Mouse (Mus musculus): ENCODE measurements at regions not wholly inside any gene's neighbourhood (a gene's known extent, or its start where the extent isn't known, plus 50 kb on each side); places are given as distances from the start of the nearest gene placed in this dataset.

DNA sequence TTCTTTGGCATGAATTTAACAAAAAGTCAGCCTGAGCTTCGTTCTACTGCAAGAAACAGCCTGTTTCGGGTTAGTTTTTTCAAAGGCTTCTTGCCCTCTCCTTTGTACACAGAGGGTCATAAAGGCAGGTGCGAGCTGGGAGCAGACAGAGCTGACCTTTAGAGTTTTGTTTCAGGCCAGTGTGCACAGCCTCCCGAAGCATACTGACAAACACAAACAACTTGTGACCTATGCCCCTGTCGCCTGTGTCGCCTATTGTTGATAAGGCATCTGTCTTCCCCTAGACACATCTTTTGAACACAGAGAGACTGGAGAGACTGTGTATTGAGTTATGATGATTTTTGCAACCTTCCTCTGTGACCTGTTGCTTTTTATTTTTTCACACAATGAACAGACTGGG lies 216.2 kb downstream of the Foxa2 start:
- TF ChIP-seq CTCF (IDR thresholded peaks at IDR 0.05; ENCODE audit: extremely low read depth, insufficient read depth, low read length) (no peak), POLR2A (IDR thresholded peaks at IDR 0.05; ENCODE audit: extremely low read depth, insufficient read depth, low read length) (no peak)
- no peaks in the 10 kb centered on the region for H3K4me1 ChIP-seq (ENCODE audit: control insufficient read depth, insufficient read depth, low read length)
- no peak overlapping the region for H3K4me3 ChIP-seq (ENCODE audit: insufficient read depth, low read length)
- H3K27ac ChIP-seq (ENCODE audit: insufficient read depth, low read length): no peak overlapping the region

DNA sequence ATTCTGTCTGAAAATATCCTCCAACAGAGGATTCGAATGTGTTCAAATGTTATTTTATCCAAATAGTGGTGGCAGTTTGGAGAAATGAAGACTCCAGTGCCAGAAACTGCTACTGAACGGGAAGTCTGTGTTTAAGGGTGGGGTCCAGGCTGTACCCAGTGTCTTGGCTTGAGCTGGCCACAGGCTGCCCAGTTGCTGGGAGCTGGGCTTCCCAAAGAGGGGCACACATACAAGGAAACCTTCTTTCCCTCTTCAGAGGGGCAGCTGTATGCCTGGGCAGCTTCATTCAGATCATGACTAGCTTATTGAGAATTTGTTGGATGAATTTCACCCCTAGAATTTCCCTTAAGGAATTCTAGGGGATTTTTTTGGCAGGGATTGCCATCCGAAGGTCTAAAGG lies 229.8 kb downstream of the Foxa2 start:
- H3K4me3 ChIP-seq (ENCODE audit: insufficient read depth, low read length): no peak overlapping the region
- H3K27ac ChIP-seq (ENCODE audit: insufficient read depth, low read length): no peak overlapping the region
- TF ChIP-seq POLR2A (IDR thresholded peaks at IDR 0.05; ENCODE audit: extremely low read depth, insufficient read depth, low read length) (no peak), CTCF (IDR thresholded peaks at IDR 0.05; ENCODE audit: extremely low read depth, insufficient read depth, low read length) (no peak)
- H3K4me1 ChIP-seq (ENCODE audit: control insufficient read depth, insufficient read depth, low read length): no peaks in the 10 kb centered on the region

DNA sequence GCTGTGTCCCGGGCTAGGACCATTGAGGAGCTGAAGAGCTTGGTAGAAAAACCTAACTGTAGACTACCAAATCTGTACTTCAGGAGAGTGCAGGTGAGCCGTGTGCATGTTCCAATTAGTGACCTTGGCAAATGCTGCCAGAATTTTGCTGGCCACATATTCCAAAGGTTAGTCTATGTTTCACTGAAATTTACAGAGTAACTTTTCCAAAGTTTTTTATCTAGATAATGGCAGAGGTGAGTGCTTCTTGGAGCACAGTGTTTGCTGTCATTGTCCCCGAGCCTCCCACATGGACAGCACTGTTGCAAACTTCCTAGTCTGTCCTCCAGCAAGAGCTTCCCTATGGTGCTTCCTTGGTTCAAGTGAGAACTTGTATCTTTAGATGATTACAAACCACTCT lies 232.5 kb downstream of the Foxa2 start:
- TF ChIP-seq CTCF (IDR thresholded peaks at IDR 0.05; ENCODE audit: extremely low read depth, insufficient read depth, low read length) (no peak), POLR2A (IDR thresholded peaks at IDR 0.05; ENCODE audit: extremely low read depth, insufficient read depth, low read length) (no peak)
- no peak overlapping the region for H3K27ac ChIP-seq (ENCODE audit: insufficient read depth, low read length)

DNA sequence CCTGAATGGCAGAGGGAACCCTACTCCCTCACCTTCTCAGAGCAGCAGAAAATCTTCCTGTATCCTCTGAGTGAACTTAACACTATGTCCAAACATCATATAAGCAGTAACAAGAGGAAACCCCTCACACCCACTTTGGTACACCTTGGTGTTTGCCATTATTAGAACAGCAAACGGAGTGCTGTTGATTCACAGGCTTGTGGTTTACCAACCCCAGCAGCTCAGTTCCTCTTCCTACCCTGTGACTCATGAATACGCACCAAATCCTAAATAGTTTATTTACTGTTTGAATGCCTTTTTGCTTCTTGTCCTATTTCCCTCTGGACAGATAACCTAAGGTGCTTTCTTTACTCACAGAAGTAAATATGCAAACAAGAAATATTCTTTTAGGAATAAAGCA lies 233.3 kb downstream of the Foxa2 start:
- H3K4me3 ChIP-seq (ENCODE audit: insufficient read depth, low read length): no peak overlapping the region
- no peak overlapping the region for H3K27ac ChIP-seq (ENCODE audit: insufficient read depth, low read length)
- H3K4me1 ChIP-seq (ENCODE audit: control insufficient read depth, insufficient read depth, low read length): no peaks in the 10 kb centered on the region
- TF ChIP-seq CTCF (IDR thresholded peaks at IDR 0.05; ENCODE audit: extremely low read depth, insufficient read depth, low read length) (no peak), POLR2A (IDR thresholded peaks at IDR 0.05; ENCODE audit: extremely low read depth, insufficient read depth, low read length) (no peak)

More for the DNA sequence above, 232.5 kb downstream of the Foxa2 start:
- H3K4me3 ChIP-seq (ENCODE audit: insufficient read depth, low read length): no peak overlapping the region
- H3K4me1 ChIP-seq (ENCODE audit: control insufficient read depth, insufficient read depth, low read length): no peaks in the 10 kb centered on the region

DNA sequence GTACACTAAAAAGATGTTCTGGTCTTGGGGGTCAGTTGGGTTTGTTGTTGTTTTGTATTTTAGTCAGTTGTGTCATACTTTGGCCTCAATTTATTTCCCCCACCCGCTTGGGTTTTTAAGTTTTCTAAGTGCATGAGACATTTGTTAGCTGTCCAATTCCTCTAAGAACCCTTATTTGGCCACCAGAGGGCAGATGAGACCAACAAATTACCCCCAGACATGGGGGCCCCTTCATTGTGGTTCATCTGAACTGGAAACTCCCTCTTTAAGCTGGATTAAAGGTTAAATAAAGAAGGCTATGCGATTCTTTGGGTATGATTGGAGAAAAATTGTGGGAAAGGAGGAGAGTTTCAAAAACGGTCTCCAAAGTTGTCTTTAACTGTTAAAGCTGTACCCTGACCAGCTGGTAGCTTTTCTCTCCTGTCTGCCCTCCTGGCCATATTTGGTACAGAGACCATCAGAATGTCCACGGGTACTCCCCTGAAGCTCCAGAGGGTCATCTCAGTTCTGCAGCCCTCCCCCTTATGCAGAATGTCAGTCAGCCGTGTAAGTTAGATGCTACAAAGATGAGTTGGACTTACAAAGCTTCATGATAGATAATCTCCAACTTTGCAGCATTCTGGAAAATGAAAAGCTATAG lies 238.6 kb downstream of the Foxa2 start:
- Histone ChIP-seq H3K27ac (ENCODE audit: insufficient read depth, low read length) (no peak overlapping the region), H3K4me3 (ENCODE audit: insufficient read depth, low read length) (no peak overlapping the region), H3K4me1 (ENCODE audit: control insufficient read depth, insufficient read depth, low read length) (no peaks in the 10 kb centered on the region)
- TF ChIP-seq CTCF (IDR thresholded peaks at IDR 0.05; ENCODE audit: extremely low read depth, insufficient read depth, low read length) (peak; percentile 59), POLR2A (IDR thresholded peaks at IDR 0.05; ENCODE audit: extremely low read depth, insufficient read depth, low read length) (no peak)

DNA sequence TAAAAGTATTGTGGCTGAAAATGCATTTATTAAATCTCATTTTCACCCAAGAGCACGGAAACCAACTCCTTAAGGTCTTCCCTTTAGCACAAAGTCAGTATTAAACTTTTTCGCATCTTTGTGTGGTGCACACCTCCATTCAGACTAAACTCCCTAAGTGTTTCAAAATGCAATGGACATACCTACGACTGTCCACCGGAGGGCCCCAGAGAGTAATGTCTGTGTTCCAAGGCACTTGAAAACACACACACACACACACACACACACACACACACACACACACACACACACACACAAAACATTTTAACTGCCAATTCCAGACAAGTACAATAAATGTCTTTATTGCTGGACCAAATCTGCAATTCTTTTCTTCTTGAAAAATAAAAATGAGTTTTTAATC lies 243.7 kb downstream of the Foxa2 start:
- Histone ChIP-seq H3K27ac (ENCODE audit: insufficient read depth, low read length) (no peak overlapping the region), H3K4me3 (ENCODE audit: insufficient read depth, low read length) (no peak overlapping the region), H3K4me1 (ENCODE audit: control insufficient read depth, insufficient read depth, low read length) (no peaks in the 10 kb centered on the region)
- no peak for TF ChIP-seq POLR2A (IDR thresholded peaks at IDR 0.05; ENCODE audit: extremely low read depth, insufficient read depth, low read length)
- TF ChIP-seq CTCF (IDR thresholded peaks at IDR 0.05; ENCODE audit: extremely low read depth, insufficient read depth, low read length): 0 out of 2 replicates have a peak, but pooled peaks have one; percentile 19

DNA sequence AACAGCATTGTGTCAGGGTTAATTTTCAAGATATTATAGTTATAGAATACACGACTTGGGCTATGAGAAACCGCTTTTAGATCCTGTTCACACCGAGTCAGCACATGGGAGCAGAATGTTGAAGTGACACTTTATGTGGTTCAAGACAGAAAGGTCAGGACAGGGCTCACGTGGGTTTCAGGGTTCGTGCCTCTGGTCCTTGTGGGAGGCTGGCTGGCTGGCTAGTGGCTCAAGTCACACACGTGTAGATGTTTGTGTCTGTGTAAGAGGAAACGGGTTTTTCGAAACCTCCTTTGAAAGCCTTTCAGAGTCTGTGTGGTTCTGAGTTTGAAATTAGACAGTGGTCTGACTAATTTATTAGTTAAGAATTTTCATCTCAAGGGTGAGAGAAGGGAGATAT lies 255.3 kb downstream of the Foxa2 start:
- H3K27ac ChIP-seq (ENCODE audit: insufficient read depth, low read length): no peak overlapping the region
- no peak overlapping the region for H3K4me3 ChIP-seq (ENCODE audit: insufficient read depth, low read length)
- no peaks in the 10 kb centered on the region for H3K4me1 ChIP-seq (ENCODE audit: control insufficient read depth, insufficient read depth, low read length)
- no peak for TF ChIP-seq POLR2A (IDR thresholded peaks at IDR 0.05; ENCODE audit: extremely low read depth, insufficient read depth, low read length)
- no peak for TF ChIP-seq CTCF (IDR thresholded peaks at IDR 0.05; ENCODE audit: extremely low read depth, insufficient read depth, low read length)

DNA sequence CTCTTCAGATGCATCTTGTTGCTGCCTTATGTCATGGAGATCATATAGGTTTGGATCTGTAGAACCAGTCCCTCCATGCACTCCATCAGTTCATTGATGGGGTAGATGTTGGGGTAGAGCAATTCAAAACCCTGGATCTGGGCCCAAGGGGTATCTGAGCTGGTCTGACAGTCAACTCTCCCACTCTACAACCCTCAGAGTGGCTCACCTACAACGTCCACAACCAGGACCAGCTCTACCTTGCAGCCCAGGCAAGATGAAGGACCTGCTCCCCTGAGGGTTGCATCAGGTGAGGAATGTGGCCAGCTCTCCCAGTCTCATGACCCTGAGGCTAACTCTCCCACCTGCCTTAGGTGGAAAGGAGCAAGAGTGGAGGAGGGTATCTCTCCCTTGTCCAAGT lies 256.9 kb downstream of the Foxa2 start:
- Histone ChIP-seq H3K4me1 (ENCODE audit: control insufficient read depth, insufficient read depth, low read length) (no peaks in the 10 kb centered on the region), H3K4me3 (ENCODE audit: insufficient read depth, low read length) (no peak overlapping the region), H3K27ac (ENCODE audit: insufficient read depth, low read length) (no peak overlapping the region)
- TF ChIP-seq POLR2A (IDR thresholded peaks at IDR 0.05; ENCODE audit: extremely low read depth, insufficient read depth, low read length): no peak
- TF ChIP-seq CTCF (IDR thresholded peaks at IDR 0.05; ENCODE audit: extremely low read depth, insufficient read depth, low read length): no peak

DNA sequence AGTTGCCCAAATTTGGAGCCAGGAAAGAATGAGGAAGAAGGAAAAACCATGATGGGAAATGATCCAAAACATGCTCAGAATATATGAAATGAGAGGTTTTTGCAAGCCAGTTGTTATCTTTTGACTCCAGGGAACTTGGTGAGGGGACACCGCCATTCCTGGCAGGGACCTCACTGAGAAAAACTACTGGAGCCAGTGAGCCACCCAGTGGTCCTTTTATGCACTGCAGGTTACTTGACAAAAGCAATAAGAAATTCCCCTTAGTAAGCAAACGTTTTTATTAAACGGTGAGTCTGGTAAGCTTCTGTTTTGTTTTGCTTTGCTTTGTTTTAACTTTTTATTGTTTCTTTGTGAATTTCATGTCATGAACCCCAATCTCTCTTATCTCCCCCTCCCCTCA lies 257.5 kb downstream of the Foxa2 start:
- TF ChIP-seq CTCF (IDR thresholded peaks at IDR 0.05; ENCODE audit: extremely low read depth, insufficient read depth, low read length) (peak; percentile 63; the same call in 1 of the 2 replicates), POLR2A (IDR thresholded peaks at IDR 0.05; ENCODE audit: extremely low read depth, insufficient read depth, low read length) (no peak)

DNA sequence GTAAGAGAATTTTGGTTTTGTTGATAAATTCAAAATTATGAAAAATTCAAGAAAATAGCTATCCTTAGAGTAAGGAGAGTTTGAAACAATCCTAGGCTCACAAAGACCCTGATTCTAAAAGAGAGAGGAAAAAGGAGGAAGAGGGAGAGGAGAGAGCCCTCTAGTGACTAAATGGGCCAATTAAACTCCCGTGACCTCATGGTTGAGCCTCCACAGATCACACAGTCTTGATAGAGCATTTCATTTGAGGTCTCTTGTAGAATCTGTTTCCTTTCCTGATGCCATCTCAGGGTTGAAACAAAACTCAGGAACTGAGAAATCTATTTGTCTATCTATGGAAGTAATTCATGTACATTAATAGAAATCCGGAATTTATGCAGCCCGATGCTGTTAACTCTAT lies 258.8 kb downstream of the Foxa2 start:
- Histone ChIP-seq H3K4me3 (ENCODE audit: insufficient read depth, low read length) (no peak overlapping the region), H3K4me1 (ENCODE audit: control insufficient read depth, insufficient read depth, low read length) (no peaks in the 10 kb centered on the region), H3K27ac (ENCODE audit: insufficient read depth, low read length) (no peak overlapping the region)
- TF ChIP-seq POLR2A (IDR thresholded peaks at IDR 0.05; ENCODE audit: extremely low read depth, insufficient read depth, low read length) (no peak), CTCF (IDR thresholded peaks at IDR 0.05; ENCODE audit: extremely low read depth, insufficient read depth, low read length) (peak; percentile 21; the same call in 1 of the 2 replicates)

More for the DNA sequence above, 257.5 kb downstream of the Foxa2 start:
- H3K27ac ChIP-seq (ENCODE audit: insufficient read depth, low read length): no peak overlapping the region
- no peaks in the 10 kb centered on the region for H3K4me1 ChIP-seq (ENCODE audit: control insufficient read depth, insufficient read depth, low read length)
- no peak overlapping the region for H3K4me3 ChIP-seq (ENCODE audit: insufficient read depth, low read length)
